Mouse (Mus musculus) retina, embryonic 14.5 days (tissue): ENCODE measurements around the gene Slc30a9.

ENCODE experiments used
- DNase-seq: peaks from one replicate; pipeline ENCODE4 v3.0.0-alpha.2; 2015; ENCODE audit warnings: low spot score

Slc30a9 gene

GRCm38 (mm10) chr5:67306698-67307521 lies at the start of gene Slc30a9:
Slc30a9 (plus strand) TSS chr5:67306955.
- peak; percentile 92 for DNase-seq

- no peak for DNase-seq
These were observed 48.3 kb upstream of the Slc30a9 start for GRCm38 (mm10) chr5:67258473-67258872.

GRCm38 (mm10) chr5:67260159-67260530 lies 46.6 kb upstream of the Slc30a9 start:
- no peak for DNase-seq

- peak; percentile 96 for DNase-seq
These were observed 46.0 kb upstream of the Slc30a9 start, which contains the start of gene Tmem33 for GRCm38 (mm10) chr5:67260531-67261371. Tmem33 (plus strand) TSS chr5:67260565.

GRCm38 (mm10) chr5:67262964-67263363 lies 43.8 kb upstream of the Slc30a9 start:
- no peak for DNase-seq

- peak; percentile 13 for DNase-seq
These were observed 40.6 kb upstream of the Slc30a9 start for GRCm38 (mm10) chr5:67266106-67266505.

GRCm38 (mm10) chr5:67269309-67269708 lies 37.4 kb upstream of the Slc30a9 start:
- no peak for DNase-seq

- DNase-seq = no peak
These were observed 27.3 kb upstream of the Slc30a9 start for GRCm38 (mm10) chr5:67279407-67279806.

- DNase-seq = no peak
These were observed 26.9 kb upstream of the Slc30a9 start for GRCm38 (mm10) chr5:67279840-67280239.

GRCm38 (mm10) chr5:67280400-67280799 lies 26.4 kb upstream of the Slc30a9 start:
- DNase-seq = no peak

- no peak for DNase-seq
These were observed 11.7 kb upstream of the Slc30a9 start for GRCm38 (mm10) chr5:67295029-67295428.

GRCm38 (mm10) chr5:67295682-67296081 lies 11.1 kb upstream of the Slc30a9 start:
- DNase-seq = no peak

- no peak for DNase-seq
These were observed 10.6 kb upstream of the Slc30a9 start for GRCm38 (mm10) chr5:67296171-67296570.

- no peak for DNase-seq
These were observed 9.5 kb upstream of the Slc30a9 start for GRCm38 (mm10) chr5:67297026-67297813.

GRCm38 (mm10) chr5:67299847-67300412 lies 6.8 kb upstream of the Slc30a9 start:
- no peak for DNase-seq

- DNase-seq = no peak
These were observed 5.7 kb upstream of the Slc30a9 start for GRCm38 (mm10) chr5:67300926-67301597.

- no peak for DNase-seq
These were observed 4.9 kb upstream of the Slc30a9 start for GRCm38 (mm10) chr5:67301722-67302331.

- no peak for DNase-seq
These were observed 2.9 kb upstream of the Slc30a9 start for GRCm38 (mm10) chr5:67303816-67304215.

GRCm38 (mm10) chr5:67307659-67308222 lies 986 bp downstream of the Slc30a9 start:
- DNase-seq = no peak

GRCm38 (mm10) chr5:67311811-67312521 lies 5.2 kb downstream of the Slc30a9 start:
- DNase-seq = no peak
